1 mouse cellular context compared by ENCODE assay signal in the genomic region with DNA sequence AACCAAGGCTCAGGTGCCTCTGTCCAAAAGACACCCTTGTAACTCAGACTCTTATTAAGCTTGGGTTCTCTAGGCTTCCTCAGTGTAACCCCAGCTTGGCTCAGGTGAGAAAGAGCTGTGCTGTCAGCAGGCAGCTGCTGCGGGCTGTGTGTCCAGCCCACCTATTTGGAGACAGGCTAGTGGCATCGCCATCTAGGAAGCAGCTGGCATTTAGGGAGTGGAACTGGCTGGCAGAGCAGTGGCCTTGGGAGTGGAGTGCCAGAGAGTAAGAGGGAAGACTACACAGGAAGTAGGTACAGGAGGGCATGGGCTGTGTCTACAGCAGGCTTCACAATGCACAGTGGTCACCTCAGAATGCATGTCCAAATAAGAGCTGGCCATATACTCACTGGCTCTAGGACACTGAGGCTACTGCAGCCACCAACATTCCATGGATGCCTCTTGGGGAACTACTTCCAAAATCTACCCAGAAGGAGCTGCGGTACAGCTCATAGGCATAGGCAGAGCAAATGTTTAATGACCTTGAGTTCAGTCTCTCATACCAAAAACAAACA.
TF ChIP-seq lines count a peak whose summit lies in the region.

No protein-coding gene starts in this region.

TF ChIP-seq in CH12.LX, 34 proteins besides CTCF, POLR2A, EP300 and RAD21:
- TF ChIP-seq IRF4 (IDR thresholded peaks at IDR 0.05; ENCODE audit: low read depth, low read length) (no peak), JUN (IDR thresholded peaks at IDR 0.05; ENCODE audit: insufficient read depth, low read depth, low read length) (no peak), ZC3H11A (IDR thresholded peaks at IDR 0.05; ENCODE audit: low read depth, low read length) (no peak)
